Mouse (Mus musculus) lung, adult 18-20 months (tissue): Measurements from ENCODE around the gene Rpp30.

Experiments used
- DNase-seq, 2 experiments: peaks; one replicate each; pipeline ENCODE4 v3.0.0; 2022; ENCODE audit warnings: mixed read lengths in 2 of 2

Rpp30 gene

GRCm38 (mm10) chr19:36083262-36084225 lies at the start of gene Rpp30:
Gene Rpp30, plus strand, starts transcription at chr19:36083716.
- peak; percentile 83 to 88 for DNase-seq

- DNase-seq = no peak
Observed at GRCm38 (mm10) chr19:36046046-36046445, 37.5 kb upstream of the Rpp30 start.

GRCm38 (mm10) chr19:36056502-36057221 lies 26.9 kb upstream of the Rpp30 start:
- no peak for DNase-seq

- DNase-seq = no peak
Observed at GRCm38 (mm10) chr19:36057231-36057811, 26.2 kb upstream of the Rpp30 start, which contains the start of gene Htr7. Gene Htr7, minus strand, starts transcription at chr19:36057507.

- DNase-seq = no peak
Observed at GRCm38 (mm10) chr19:36062801-36063529, 20.6 kb upstream of the Rpp30 start.

- peak; percentile 8 to 44 for DNase-seq
Observed at GRCm38 (mm10) chr19:36082606-36083261, 782 bp upstream of the Rpp30 start.

- no peak for DNase-seq
Observed at GRCm38 (mm10) chr19:36090781-36091180, 7.3 kb downstream of the Rpp30 start.

GRCm38 (mm10) chr19:36097194-36097593 lies 13.7 kb downstream of the Rpp30 start:
- DNase-seq = no peak

GRCm38 (mm10) chr19:36098265-36098664 lies 14.7 kb downstream of the Rpp30 start:
- DNase-seq = no peak

GRCm38 (mm10) chr19:36098916-36099315 lies 15.4 kb downstream of the Rpp30 start:
- DNase-seq = no peak

- no peak for DNase-seq
Observed at GRCm38 (mm10) chr19:36103909-36104308, 20.4 kb downstream of the Rpp30 start.

- no peak for DNase-seq
Observed at GRCm38 (mm10) chr19:36109318-36109944, 25.9 kb downstream of the Rpp30 start.

GRCm38 (mm10) chr19:36110465-36110864 lies 26.9 kb downstream of the Rpp30 start:
- no peak for DNase-seq

- no peak for DNase-seq
Observed at GRCm38 (mm10) chr19:36111054-36111895, 27.8 kb downstream of the Rpp30 start.

GRCm38 (mm10) chr19:36112007-36112406 lies 28.5 kb downstream of the Rpp30 start:
- DNase-seq = no peak

- no peak for DNase-seq
Observed at GRCm38 (mm10) chr19:36116185-36116584, 32.7 kb downstream of the Rpp30 start.

- no peak for DNase-seq
Observed at GRCm38 (mm10) chr19:36119219-36119618, 35.7 kb downstream of the Rpp30 start.

GRCm38 (mm10) chr19:36119783-36120471 lies 36.4 kb downstream of the Rpp30 start, which contains the start of gene Ankrd1:
Gene Ankrd1, minus strand, starts transcription at chr19:36120099.
- peak in 1 of 2 experiments; percentile 9 for DNase-seq

- no peak for DNase-seq
Observed at GRCm38 (mm10) chr19:36124203-36124602, 40.7 kb downstream of the Rpp30 start.

- no peak for DNase-seq
Observed at GRCm38 (mm10) chr19:36128440-36128839, 44.9 kb downstream of the Rpp30 start.
